ENCODE assay signal across 18 mouse cellular contexts in the genomic region with DNA sequence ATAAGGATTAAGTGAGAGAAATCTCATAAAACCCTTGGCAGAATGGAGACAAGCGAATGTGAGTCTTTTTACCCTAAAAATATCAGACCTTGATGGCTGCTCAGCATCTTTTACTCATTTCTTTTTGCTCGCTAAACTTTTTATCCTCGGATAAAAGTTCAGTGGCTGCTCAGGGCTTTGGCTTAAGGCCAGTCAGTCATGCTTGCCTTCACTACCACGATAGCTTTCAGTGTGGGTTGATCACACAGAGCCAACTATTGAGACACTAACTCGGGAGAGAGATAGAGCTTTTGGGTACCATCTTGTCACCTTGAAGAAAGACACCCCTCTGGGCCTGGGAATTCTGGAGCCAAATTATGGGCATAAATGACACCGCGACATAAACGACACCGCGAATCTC.
"Had no signal": no experiment of that assay in that cellular context is flagged by ENCODE, and none has a peak within 500 bp of the region (broad histone marks: within the 10 kb centered on the region; RNA-seq: fewer than 3 reads in every experiment).

No protein-coding gene starts in this region.

- H3K4me3 ChIP-seq: midbrain, embryonic 10.5 days; midbrain, embryonic 12.5 days; myocyte; neural tube, embryonic 13.5 days; neural tube, embryonic 15.5 days had no signal

- H3K9me3 ChIP-seq: midbrain, embryonic 10.5 days; midbrain, embryonic 12.5 days; neural tube, embryonic 13.5 days; neural tube, embryonic 15.5 days had no signal

- H3K9ac ChIP-seq: lung, embryonic 14.5 days; midbrain, embryonic 12.5 days; neural tube, embryonic 13.5 days; neural tube, embryonic 15.5 days had no signal

- H3K4me2 ChIP-seq: lung, embryonic 14.5 days; midbrain, embryonic 12.5 days; neural tube, embryonic 13.5 days; neural tube, embryonic 15.5 days had no signal

- H3K27ac ChIP-seq: midbrain, embryonic 10.5 days; midbrain, embryonic 12.5 days; neural tube, embryonic 13.5 days; neural tube, embryonic 15.5 days had no signal

- ATAC-seq: midbrain, embryonic 16.5 days had no signal

- H3K36me3 ChIP-seq: midbrain, embryonic 10.5 days; midbrain, embryonic 12.5 days; neural tube, embryonic 13.5 days; neural tube, embryonic 15.5 days had no signal

- H3K27me3 ChIP-seq: midbrain, embryonic 12.5 days; neural tube, embryonic 13.5 days; neural tube, embryonic 15.5 days had no signal

- DNase-seq: lung, embryonic 14.5 days; lung, postnatal 10 days; lung, postnatal 4 days; midbrain, embryonic 14.5 days; retina, postnatal 1 day; right cerebral cortex, adult 18-20 months; right cerebral cortex, postnatal 25 days; right cerebral cortex, postnatal 4 days; spleen, adult 18-20 months; thymus, adult 18-20 months; thymus, postnatal 25 days; thymus, postnatal 4 days had no signal
